Mouse (Mus musculus): ENCODE measurements around the gene Bcl2l12. TPM values are rescaled to one million over a fixed set of nuclear protein-coding genes. Genes with fewer than 3 reads are reported as not detected.
A peak's percentile ranks its signal among the peaks of the same experiment; 100 is the strongest.

The Bcl2l12 gene
- total and polyA plus RNA-seq, 3 experiments = 20.1 to 40.4 (median 20.3) TPM

DNA sequence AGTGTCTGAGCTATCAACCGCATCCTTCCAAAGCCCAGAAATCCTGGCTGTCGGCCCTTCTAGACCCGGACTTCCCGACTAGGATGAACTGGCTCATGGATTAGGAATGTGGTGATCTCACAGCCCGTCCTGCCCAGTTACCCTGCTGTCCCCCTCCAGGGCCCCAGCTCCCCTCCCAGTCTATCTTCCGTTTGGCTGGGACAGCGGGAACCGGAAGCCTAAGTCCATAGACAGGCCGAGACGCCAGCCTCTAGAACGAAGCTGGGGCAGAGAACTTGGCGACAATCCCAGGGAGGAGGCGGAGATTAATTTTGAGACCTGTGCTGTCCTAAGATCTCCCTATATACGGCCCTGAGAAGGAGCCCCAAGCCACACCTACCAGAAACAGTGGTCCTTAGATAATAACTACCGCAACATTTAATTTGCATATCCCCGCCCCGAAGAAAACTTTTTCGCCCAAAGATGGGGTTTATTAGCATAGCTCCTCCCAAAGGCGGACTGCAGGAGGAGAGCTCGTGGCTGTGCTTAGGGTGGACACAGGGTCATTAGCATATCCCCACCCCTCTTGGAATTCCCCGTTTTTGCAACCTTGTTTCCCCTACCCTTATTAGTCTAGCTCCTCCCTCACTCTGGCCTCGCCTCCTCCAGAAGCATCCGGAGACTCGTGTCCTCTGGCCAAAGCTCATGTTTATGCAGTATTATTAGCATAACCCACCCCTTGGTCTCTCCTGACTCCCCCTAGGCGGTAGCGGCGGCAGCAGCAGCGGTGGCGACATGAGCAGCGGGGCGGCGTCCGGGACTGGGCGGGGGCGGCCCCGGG lies 18.9 kb upstream of the Bcl2l12 start, which contains the start of gene Rras:
Rras (plus strand) TSS at position 720 of the 820 bp plus-strand sequence.
- DNase-seq = peak; percentile 96

DNA sequence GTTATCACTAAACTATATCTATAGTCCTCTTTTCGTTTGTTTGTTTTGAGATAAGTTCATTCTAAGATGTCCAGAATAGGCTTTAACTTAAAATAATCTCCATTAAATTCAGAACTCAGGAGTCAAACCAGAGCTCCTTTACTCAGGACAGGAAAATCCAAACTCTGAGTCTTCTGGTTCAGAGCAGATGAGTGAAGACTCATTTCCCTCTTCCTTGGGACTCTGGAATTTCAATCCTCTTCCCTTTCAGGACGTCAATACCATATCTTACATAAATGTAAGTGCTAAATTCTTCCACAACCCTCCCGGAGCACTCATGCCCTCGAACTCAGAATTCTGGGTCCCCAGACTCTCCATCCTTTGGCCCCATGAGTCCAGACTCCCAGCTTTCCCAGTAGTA lies 18.2 kb upstream of the Bcl2l12 start:
- DNase-seq = no peak

DNA sequence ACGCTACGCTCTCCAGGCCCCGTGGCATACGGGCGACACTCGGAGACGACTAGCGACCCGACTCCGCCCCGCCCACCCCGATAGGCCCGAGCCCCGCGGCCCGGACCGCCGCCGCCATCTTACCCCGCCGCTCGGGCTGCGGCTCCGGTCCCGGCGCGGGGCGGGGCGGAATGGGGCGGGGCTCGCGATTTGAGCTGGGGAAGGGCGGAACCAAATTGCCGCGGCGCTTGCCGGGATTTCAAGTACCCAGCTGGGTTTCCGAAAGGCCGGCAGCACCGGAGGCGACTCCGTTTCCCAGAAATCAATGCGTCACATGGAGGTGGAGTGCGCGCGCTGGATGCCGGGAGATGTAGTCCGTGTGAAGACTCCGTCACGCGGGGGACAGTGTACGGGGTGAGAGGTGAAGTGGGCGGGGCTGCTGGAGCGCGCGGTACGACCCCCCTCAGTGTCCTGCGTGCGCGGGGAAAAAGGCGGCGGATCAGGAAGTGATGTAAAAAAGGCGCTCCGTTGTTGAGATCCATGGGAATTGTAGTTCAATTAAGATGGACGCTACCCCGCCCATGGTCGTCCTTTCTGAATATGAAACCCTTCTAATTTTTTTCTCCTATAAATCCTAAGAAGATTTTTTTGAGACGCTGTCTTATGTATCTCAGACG lies 17.6 kb upstream of the Bcl2l12 start, which contains the start of gene Scaf1:
Scaf1 (minus strand) TSS at position 407 of the 656 bp plus-strand sequence.
- DNase-seq = peak; percentile 100

DNA sequence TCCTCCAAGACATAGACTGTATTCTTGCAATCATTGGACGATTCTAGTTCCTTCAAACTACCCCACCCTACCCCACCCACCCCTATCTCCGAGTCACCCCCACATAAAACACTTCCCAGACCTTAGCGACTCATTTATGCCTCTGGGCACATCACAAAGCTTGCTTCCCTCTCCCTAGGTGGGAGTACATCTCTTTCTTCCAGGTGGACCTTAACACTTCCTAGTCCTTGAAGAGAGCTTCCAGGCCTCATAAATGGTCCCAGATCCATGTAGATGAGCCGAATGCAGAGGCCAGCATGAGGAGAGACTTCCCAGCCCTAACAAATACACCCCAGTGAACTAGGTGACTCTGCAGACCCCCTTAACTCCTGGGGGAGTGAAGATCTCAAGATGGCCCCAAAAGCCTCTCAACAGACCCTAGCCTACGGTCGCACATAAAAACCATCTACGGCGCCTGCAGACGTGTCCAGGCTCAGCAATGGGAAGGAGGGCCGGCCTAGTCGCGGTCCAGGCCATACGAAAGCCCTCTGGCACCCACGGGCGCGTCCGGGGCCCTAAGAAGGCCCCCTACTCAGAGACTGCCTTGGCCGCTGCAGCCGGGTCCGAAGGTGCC lies 16.9 kb upstream of the Bcl2l12 start:
- no peak for DNase-seq

DNA sequence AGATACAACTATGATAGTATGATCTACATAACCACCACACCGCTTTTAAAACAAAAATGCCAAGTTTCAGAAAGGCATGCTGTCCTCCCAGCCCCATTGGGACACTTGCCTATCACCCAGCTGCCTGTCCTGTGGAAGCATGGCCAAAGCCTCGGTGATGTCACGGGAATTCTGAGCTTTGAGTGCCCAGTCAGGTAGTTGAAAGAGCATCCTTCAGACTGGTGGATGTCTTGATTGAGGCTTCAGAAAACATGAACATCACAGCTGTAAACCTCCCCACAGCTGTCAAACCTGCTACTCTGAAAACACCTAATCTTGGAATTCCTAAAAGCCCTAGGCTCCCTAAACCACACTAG lies 15.6 kb upstream of the Bcl2l12 start:
- no peak for DNase-seq

DNA sequence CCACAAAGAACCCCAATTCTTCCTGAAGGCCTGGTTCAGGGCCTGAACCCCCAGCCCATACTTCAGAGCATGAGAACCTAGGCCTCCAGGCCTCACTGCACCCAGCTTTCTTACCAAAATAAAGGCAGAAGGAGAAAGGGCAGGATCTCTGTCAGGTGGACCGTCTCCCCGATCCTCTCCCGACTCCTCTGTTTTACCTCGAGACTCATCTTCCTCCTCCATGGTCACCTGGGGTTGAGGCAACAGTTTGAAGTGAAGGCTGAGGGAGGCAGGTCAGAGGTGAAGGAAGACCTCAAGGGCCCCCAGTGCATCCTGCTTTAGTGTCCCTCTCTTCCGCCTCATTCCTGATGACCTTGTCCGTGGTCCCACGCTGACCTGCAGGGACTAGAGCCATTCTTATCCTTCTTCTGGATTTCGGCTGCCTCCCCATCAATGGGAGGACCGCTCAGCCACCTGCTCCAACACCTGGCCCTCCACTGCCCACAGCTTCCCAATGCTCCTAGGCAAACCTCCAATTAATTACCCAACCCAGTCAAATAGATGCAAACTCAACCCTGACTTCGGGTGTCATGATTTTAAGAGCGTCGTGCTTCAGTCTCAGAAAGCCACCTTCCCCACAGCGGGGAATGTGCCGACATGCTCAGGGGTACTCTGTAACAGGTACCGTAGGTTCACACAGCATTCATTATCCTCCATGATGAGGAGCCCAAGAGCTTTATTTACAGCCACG lies 15.0 kb upstream of the Bcl2l12 start:
- DNase-seq = no peak

DNA sequence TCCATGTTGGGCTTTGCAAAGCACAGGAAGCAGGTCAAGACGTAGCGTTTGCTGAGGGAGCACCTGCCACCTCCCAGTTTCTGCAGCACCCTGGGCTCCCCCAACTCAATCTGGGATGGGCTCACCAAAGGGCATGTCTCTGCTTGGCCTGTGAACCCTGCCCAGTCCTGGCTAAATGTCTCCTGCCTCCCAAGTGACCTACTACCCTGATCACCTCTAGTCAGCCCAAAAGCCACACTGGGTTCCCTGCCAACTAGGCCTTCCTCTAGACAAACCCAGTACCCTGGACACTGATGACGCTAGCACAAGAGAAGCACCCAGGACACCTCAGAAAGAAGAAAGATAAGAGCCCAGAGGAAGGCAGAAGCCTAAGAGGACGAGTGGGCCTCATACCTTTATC lies 14.3 kb upstream of the Bcl2l12 start:
- DNase-seq = no peak

DNA sequence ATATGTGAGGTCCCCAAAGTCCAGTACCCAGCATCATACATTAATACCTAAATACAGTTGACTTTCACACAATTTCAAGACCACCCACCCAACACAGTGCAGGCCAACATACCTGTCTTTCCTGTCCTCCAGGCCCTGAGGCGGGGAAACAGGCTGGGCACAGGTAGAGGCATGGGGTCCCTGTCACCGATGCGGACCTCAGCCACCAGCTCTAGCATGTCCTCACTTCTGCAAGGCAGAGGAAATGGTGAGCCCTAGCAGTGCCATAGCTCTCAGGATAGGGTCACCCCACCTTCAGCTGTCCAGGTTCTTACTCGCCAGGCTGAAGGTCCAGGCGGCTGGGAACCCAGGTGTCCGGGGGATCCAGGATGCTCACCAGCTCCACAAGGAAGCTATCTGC lies 13.5 kb upstream of the Bcl2l12 start:
- no peak for DNase-seq

DNA sequence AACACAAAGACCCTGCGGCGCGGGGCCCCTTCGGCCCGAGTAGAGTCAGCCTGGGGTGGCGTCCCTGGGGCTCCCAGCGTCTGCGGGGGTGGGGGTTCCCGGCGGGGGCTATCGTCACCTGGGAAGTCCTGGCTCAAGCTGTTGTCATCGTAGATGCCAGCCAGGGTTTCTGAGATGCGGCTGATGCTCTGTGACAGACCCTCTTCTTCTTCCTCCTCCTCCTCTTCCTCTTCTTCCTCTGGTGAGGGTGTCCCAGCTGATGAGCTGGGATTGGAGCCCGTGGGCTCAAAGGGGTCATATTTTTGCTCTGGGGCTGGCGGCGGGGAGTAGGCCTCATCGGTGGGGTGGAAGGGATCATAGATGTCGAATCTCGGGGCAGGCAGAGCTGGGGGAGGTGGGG lies 9.9 kb upstream of the Bcl2l12 start:
- DNase-seq = no peak

DNA sequence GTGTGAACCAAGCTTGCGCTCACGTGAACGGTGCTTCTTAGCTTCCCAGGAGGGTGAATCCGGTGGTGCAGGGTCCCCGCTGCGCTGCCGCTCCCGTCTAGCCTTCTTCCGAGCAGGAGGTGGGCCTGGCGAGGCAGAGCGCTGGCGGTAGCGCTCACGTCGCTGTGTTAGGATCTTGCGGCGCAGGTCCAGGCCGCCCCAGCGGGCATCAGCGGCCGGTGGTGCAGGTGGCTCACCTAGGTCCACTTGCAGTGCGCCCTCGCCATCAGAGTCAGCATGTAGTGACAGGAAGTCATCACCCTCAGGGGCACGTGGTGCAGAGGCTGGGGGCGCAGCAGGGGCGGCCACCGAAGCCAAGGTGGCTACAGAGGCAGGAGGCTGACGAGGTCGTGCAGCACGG lies 9.3 kb upstream of the Bcl2l12 start:
- DNase-seq = no peak

DNA sequence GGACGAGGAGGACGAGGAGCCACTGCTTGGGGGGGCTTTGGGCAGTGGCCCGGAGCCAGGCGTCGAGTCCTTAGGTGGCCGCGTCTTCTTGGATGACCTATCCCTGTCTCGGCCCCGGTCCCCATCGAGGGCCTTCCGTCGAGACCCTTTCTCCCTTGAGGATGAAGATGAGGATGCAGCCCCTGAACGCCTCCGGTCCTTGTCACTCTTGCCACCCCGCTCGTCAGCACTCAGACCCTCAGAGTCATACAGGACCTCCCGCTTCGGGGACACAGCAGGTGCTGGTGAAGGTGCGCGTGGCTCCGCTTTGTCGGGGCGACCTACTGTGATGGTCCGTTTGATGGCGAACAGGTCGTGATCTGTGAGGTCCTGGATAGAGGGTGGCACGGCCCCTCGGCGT lies 8.6 kb upstream of the Bcl2l12 start:
- DNase-seq = no peak

DNA sequence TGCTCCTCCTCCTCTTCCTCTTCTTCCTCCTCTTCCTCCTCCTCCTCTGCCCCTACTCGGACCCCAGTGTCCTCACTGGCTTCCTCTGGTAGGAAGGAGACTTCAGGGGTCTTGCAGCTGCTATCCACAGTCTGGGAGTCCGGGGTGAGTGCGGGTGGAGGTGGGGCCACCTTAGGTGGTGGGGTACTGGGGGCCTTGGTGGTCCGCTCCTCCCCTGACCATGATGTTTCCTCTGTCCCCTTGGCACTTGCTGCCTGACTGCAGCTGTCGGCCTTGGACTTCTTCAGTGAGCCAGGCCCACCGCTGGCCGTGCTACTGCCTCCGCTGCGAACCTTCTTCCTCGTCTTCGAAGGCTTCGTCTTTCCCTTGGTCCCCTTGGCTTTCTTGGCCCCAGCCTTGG lies 8.0 kb upstream of the Bcl2l12 start:
- no peak for DNase-seq

DNA sequence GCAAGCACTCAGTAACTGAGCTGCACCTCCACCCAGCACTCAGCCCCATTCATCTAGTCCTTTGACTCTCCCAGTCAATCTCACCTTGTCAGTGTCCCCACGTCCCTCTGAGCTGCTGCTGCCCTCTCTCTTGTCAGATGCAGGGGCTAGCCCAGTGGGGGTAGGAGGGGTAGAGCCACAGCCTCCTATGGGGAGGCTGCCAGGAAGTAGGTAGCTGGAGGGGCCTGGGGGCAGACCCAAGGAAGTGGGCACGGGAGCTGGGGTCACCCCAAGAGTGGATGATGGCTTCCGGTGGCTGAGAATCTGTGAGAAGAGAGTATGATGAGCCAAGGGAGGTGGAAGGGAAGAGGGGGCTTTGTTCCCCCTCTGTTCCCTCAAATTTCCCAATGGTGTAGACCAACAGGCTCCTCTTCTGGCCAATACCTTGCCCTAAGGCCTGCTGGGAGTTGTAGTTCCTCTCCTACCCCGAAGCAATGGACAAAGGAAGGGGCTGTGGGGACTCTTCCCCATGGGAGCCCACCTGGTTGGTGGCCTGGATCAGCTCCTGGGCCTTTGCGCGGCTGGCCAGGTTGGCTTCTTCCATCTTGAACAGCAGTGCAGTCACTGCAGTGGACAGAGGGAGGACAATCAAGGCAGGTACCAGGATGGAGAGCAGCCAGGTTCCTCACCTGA lies 6.9 kb upstream of the Bcl2l12 start:
- no peak for DNase-seq

DNA sequence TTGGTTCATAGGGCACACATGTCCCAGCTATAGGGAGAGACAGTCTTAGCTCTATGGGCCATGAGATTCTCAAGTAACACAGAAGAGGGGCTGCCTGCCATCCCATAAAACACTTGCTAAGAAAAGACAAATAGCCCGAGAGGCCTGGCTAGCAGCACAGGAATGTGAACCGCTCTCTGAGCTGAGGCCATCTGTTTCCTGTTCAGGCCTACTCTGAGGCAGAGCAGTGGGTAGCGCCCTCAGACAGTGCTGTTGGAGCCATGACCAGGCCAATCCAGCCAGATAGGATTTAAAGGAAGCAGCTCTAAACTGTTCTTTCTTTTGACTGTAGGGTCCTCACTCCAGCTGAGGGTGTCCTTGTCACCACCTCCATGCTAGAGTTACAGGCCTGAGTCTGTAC lies 6.0 kb upstream of the Bcl2l12 start:
- DNase-seq = no peak

DNA sequence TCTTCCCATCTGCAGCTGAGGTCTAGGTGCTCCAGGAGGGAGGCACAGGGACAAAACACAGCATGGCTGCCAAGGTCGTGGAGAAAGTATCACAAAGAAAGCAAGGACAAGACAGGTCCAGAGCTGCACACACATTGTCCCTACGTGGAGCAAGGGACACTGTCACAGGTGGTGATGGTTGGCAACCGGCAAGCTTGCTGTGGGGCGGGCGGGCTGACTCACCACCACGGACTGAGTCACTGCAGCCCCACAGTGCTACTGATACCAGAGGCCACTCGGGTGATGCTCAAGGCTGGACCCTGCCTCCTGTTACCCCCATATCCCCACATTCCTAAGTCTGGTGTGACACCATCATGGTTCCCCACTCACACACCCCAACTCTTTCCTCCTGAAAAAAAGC lies 3.9 kb upstream of the Bcl2l12 start:
- peak; percentile 78 for DNase-seq

DNA sequence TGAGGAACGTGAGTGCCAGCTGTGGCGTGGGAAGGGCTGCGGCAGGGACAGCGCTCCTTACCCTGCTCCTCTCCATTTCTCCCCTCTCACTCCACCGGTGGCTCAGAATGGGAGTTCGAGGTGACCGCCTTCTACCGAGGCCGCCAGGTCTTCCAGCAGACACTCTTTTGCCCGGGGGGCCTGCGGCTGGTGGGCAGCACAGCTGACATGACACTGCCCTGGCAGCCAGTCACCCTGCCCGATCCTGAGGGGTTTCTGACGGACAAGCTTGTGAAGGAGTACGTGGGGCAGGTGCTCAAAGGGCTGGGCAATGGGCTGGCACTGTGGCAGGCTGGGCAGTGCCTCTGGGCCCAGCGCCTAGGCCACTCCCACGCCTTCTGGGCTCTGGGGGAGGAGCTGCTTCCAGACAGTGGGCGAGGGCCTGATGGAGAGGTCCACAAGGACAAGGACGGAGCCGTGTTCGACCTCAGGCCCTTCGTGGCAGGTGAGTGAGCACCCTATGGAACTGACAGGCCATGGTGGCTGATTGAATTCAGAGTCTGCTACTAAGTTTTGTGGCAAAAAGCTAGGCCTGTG lies 2.1 kb upstream of the Bcl2l12 start:
- peak; percentile 45 for DNase-seq

DNA sequence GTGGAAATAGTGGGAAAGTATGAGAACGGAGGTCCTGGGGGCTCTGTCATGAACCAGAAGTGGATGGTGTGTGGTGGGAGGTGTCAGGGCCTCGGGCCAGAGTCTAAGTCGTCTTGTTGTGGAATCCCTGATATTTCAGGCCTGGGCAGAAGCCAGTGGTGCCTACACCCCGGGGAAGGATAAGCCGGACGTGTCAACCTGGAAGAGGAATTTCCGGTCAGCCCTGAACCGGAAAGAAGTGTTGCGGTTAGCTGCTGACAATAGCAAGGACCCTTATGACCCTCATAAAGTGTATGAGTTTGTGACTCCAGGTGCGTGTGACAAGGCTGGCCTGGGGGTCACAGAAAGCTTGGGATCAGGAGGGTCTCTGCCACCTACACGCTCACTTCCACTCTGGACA lies 1.2 kb upstream of the Bcl2l12 start:
- DNase-seq = no peak

DNA sequence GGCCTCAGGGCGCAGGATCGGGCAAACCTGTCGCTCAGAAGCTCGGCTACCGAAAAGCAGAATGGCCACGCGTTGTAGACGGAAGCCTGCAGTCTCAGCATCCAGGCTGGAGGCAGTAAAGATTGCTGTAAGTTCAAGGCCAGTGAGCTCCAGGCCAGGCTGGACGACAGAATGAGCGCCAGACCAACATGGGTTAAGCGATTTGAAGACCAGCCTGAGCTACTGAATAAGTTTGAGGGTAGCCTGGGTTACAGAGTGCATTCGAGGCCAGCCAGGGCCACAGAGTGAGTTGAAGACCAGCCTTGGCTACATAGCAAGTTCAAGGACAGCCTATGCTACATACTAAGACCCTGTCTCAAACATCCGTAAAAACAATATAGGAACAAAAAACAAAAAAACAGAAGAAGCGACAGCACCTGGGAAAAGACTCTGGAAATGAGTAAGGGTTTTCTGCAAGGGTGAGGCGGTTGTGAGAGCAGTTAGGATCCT lies 528 bp downstream of the Bcl2l12 start:
- no peak for DNase-seq

DNA sequence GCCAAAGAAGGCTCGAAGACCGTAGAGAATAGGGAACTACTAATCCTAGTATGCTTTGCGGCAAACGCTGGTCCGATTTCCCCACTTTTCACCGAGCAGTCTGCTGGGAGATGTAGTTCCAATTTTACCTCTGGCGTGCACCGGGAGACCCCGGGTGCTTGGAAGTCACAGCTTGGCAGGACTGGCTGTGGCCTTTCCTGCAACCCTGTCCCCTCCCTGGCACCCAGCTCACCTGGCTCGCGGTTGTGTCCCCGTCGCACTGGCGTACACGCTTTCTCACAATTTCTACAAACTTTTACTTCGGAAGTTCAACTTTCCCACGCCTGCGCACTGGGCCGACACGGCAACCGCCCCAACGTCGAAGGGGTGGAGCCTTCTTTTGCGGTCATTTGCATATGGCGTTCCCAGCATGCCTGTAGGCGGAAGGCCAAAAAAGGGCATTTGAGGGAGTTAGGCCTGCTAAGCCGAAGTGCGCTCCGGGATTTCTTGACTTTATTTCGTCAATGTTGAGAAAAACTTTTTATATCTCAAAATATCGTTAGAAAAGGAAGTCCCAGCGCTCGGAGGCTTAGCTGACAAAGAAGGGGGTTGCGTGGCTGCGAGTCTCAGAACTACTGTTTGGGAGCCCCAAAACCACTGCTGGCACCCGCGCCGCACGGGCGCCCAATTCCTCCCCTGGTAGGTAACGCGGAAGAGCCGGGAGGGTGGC lies 1.1 kb downstream of the Bcl2l12 start, which contains the start of gene Irf3:
Irf3 (plus strand) TSS at position 418 of the 709 bp plus-strand sequence.
- peak; percentile 96 for DNase-seq

DNA sequence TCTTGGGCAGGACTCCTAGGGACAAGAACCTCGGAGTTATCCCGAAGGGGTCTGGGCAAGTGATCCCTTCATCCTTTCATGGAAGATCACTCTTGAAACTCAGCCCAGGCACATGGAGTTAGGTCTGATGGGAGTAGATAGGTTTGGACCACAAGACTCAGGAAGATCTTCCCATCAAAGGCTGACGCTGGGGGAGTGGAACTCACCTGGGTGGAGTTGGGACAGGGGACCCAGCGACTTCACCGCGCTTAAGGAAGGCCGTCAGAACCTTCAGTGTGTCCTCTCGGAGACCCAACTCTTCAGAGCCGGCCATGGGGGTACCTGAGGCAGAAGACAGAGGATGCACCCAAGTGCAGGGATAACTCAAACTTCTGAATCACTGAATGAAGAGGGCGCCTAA lies 1.8 kb downstream of the Bcl2l12 start:
- DNase-seq = no peak

All from adrenal gland, adult 2 months (tissue).